Mouse (Mus musculus) erythroblast, adult 5-6 weeks (primary cell): ENCODE measurements around the gene Elmod3. TPM values are rescaled to one million over a fixed set of nuclear protein-coding genes. Genes with fewer than 3 reads are reported as not detected.
A peak's percentile ranks its signal among the peaks of the same experiment; 100 is the strongest.

Experiments
- ATAC-seq: replicated peaks from 2 replicates; pipeline ENCODE4 v1.8.0; 2016; ENCODE audit warnings: moderate number of reproducible peaks, mild to moderate bottlenecking, moderate TSS enrichment, inconsistent platforms; ENCODE audit not compliant: poor library complexity, low FRiP score, severe bottlenecking
- total RNA-seq, 2 experiments: library from RNA; stranded (forward) in 1 of 2; stranded (reverse) in 1 of 2; fragments of 150-400 nt in 1 of 2; fragments of 200-764, 138-1000 nt in 1 of 2; gene quantifications; 2 replicates each; pipeline versions ENCODE4 v1.2.3 to v1.2.4; 2015 to 2017; ENCODE audit warnings: low replicate concordance in 2 of 2

The Elmod3 gene
- total RNA-seq, 2 experiments from 2014 or later: 0.85 to 5.6 TPM

- peak; percentile 35 for ATAC-seq
These were observed 17.6 kb upstream of the Elmod3 start for GRCm38 (mm10) chr6:72615561-72616375.

GRCm38 (mm10) chr6:72615151-72615550, 16.9 kb upstream of the Elmod3 start:
- no peak for ATAC-seq

GRCm38 (mm10) chr6:72610261-72610660, 12.0 kb upstream of the Elmod3 start:
- no peak for ATAC-seq

- no peak for ATAC-seq
These were observed 10.5 kb upstream of the Elmod3 start for GRCm38 (mm10) chr6:72608662-72609184.

- no peak for ATAC-seq
These were observed 9.5 kb upstream of the Elmod3 start for GRCm38 (mm10) chr6:72607676-72608075.

GRCm38 (mm10) chr6:72607060-72607459, 8.8 kb upstream of the Elmod3 start:
- ATAC-seq: no peak

GRCm38 (mm10) chr6:72604066-72604465, 5.9 kb upstream of the Elmod3 start:
- no peak for ATAC-seq

GRCm38 (mm10) chr6:72601732-72602131, 3.5 kb upstream of the Elmod3 start:
- ATAC-seq: peak; percentile 60

GRCm38 (mm10) chr6:72600771-72601170, 2.6 kb upstream of the Elmod3 start:
- no peak for ATAC-seq

- ATAC-seq: no peak
These were observed 2.0 kb upstream of the Elmod3 start for GRCm38 (mm10) chr6:72600216-72600615.

GRCm38 (mm10) chr6:72598791-72599557, 761 bp upstream of the Elmod3 start:
- no peak for ATAC-seq

GRCm38 (mm10) chr6:72597083-72597874, 934 bp downstream of the Elmod3 start:
- no peak for ATAC-seq

GRCm38 (mm10) chr6:72593914-72594313, 4.3 kb downstream of the Elmod3 start:
- ATAC-seq: no peak

GRCm38 (mm10) chr6:72593011-72593803, 5.0 kb downstream of the Elmod3 start:
- no peak for ATAC-seq

GRCm38 (mm10) chr6:72590111-72590510, 8.1 kb downstream of the Elmod3 start:
- no peak for ATAC-seq

GRCm38 (mm10) chr6:72588307-72588706, 9.9 kb downstream of the Elmod3 start:
- ATAC-seq: no peak

- no peak for ATAC-seq
These were observed 11.5 kb downstream of the Elmod3 start for GRCm38 (mm10) chr6:72586701-72587100.

GRCm38 (mm10) chr6:72584154-72584553, 14.1 kb downstream of the Elmod3 start:
- no peak for ATAC-seq

- ATAC-seq: no peak
These were observed 14.9 kb downstream of the Elmod3 start for GRCm38 (mm10) chr6:72583211-72583839.
